Mouse (Mus musculus): ENCODE measurements around the gene 0610009B22Rik. TPM values are rescaled to one million over a fixed set of nuclear protein-coding genes. Genes with fewer than 3 reads are reported as not detected.
"Not testable (repeated sequence)": the region's sequence is repeated elsewhere in the genome, so short reads cannot be mapped to it uniquely, and the experiment has no call there.

The 0610009B22Rik gene
- polyA plus RNA-seq, 1 experiment: 45.7 TPM

DNA sequence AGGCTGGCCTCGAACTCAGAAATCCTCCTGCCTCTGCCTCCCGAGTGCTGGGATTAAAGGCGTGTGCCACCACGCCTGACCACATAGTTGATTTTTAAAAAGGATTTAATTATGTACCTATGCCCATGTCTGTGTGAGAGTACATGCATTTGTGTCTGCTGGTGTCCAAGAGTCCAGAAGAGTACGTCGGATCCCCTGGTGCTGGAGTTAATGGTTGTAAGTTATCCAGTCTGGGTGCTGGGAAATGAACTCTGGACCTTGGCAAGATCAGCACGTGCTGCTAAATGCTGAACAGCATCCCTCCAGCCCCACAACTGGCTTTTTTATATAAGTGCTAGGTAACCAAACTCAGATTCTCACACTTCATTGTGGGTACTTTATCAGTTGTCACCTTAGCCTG is 17.8 kb downstream of the 0610009B22Rik start:
- Histone ChIP-seq H3K9ac (ENCODE audit: low read depth, poor library complexity, severe bottlenecking) (no peak overlapping the region), H3K4me3 (ENCODE audit: low read depth, low read length) (no peak overlapping the region), H3K27ac (ENCODE audit: insufficient read depth, low read length) (no peak overlapping the region), H3K9me3 (replicated peaks; ENCODE audit: control insufficient read depth, insufficient read depth, low read length, poor library complexity, severe bottlenecking) (peaks cover 2% of the 10 kb centered on the region; the same call in 1 of the 2 replicates), H3K27me3 (ENCODE audit: control insufficient read depth, insufficient read depth, low read length, poor library complexity, severe bottlenecking) (no peaks in the 10 kb centered on the region), H3K36me3 (ENCODE audit: control insufficient read depth, insufficient read depth, low read length, poor library complexity, severe bottlenecking) (no peaks in the 10 kb centered on the region), H3K4me1 (ENCODE audit: control insufficient read depth, insufficient read depth, low read length) (no peaks in the 10 kb centered on the region)
- TF ChIP-seq POLR2A (IDR thresholded peaks at IDR 0.05; ENCODE audit: insufficient read depth, low read length): no peak
- no peak for TF ChIP-seq CTCF (IDR thresholded peaks at IDR 0.05; ENCODE audit: low read depth, low read length)
- TF ChIP-seq EP300 (IDR thresholded peaks at IDR 0.05; ENCODE audit: insufficient read depth, low read depth, low read length): no peak

GRCm38 (mm10) chr11:51664747-51665146 is 23.9 kb downstream of the 0610009B22Rik start:
- not testable (repeated sequence) for H3K27ac ChIP-seq (ENCODE audit: insufficient read depth, low read length)

GRCm38 (mm10) chr11:51662632-51663031 is 26.0 kb downstream of the 0610009B22Rik start:
- Histone ChIP-seq H3K9ac (ENCODE audit: low read depth, poor library complexity, severe bottlenecking) (no peak overlapping the region), H3K4me3 (ENCODE audit: low read depth, low read length) (no peak overlapping the region)
- TF ChIP-seq POLR2A (IDR thresholded peaks at IDR 0.05; ENCODE audit: insufficient read depth, low read length) (no peak), CTCF (IDR thresholded peaks at IDR 0.05; ENCODE audit: low read depth, low read length) (no peak), EP300 (IDR thresholded peaks at IDR 0.05; ENCODE audit: insufficient read depth, low read depth, low read length) (no peak)

More at GRCm38 (mm10) chr11:51664747-51665146, 23.9 kb downstream of the 0610009B22Rik start:
- not testable (repeated sequence) for H3K4me1 ChIP-seq (ENCODE audit: control insufficient read depth, insufficient read depth, low read length); H3K4me3 ChIP-seq (ENCODE audit: low read depth, low read length); H3K27me3 ChIP-seq (ENCODE audit: control insufficient read depth, insufficient read depth, low read length, poor library complexity, severe bottlenecking); H3K9me3 ChIP-seq (replicated peaks; ENCODE audit: control insufficient read depth, insufficient read depth, low read length, poor library complexity, severe bottlenecking); H3K36me3 ChIP-seq (ENCODE audit: control insufficient read depth, insufficient read depth, low read length, poor library complexity, severe bottlenecking); H3K9ac ChIP-seq (ENCODE audit: low read depth, poor library complexity, severe bottlenecking)

GRCm38 (mm10) chr11:51661867-51662365 is 26.8 kb downstream of the 0610009B22Rik start:
- H3K9ac ChIP-seq (ENCODE audit: low read depth, poor library complexity, severe bottlenecking): no peak overlapping the region
- H3K4me3 ChIP-seq (ENCODE audit: low read depth, low read length): no peak overlapping the region
- peaks cover 4% of the 10 kb centered on the region for H3K36me3 ChIP-seq (ENCODE audit: control insufficient read depth, insufficient read depth, low read length, poor library complexity, severe bottlenecking)
- H3K4me1 ChIP-seq (ENCODE audit: control insufficient read depth, insufficient read depth, low read length): no peaks in the 10 kb centered on the region
- 0 out of 2 replicates have a peak, but pooled peaks cover 2% of the 10 kb centered on the region for H3K9me3 ChIP-seq (replicated peaks; ENCODE audit: control insufficient read depth, insufficient read depth, low read length, poor library complexity, severe bottlenecking)
- no peak for TF ChIP-seq CTCF (IDR thresholded peaks at IDR 0.05; ENCODE audit: low read depth, low read length)
- TF ChIP-seq EP300 (IDR thresholded peaks at IDR 0.05; ENCODE audit: insufficient read depth, low read depth, low read length): no peak
- no peak for TF ChIP-seq POLR2A (IDR thresholded peaks at IDR 0.05; ENCODE audit: insufficient read depth, low read length)
- no peaks in the 10 kb centered on the region for H3K27me3 ChIP-seq (ENCODE audit: control insufficient read depth, insufficient read depth, low read length, poor library complexity, severe bottlenecking)
- no peak overlapping the region for H3K27ac ChIP-seq (ENCODE audit: insufficient read depth, low read length)

More at GRCm38 (mm10) chr11:51662632-51663031, 26.0 kb downstream of the 0610009B22Rik start:
- H3K36me3 ChIP-seq (ENCODE audit: control insufficient read depth, insufficient read depth, low read length, poor library complexity, severe bottlenecking): no peaks in the 10 kb centered on the region
- H3K27ac ChIP-seq (ENCODE audit: insufficient read depth, low read length): no peak overlapping the region
- H3K4me1 ChIP-seq (ENCODE audit: control insufficient read depth, insufficient read depth, low read length): no peaks in the 10 kb centered on the region
- H3K9me3 ChIP-seq (replicated peaks; ENCODE audit: control insufficient read depth, insufficient read depth, low read length, poor library complexity, severe bottlenecking): 0 out of 2 replicates have a peak, but pooled peaks cover 2% of the 10 kb centered on the region
- H3K27me3 ChIP-seq (ENCODE audit: control insufficient read depth, insufficient read depth, low read length, poor library complexity, severe bottlenecking): no peaks in the 10 kb centered on the region

GRCm38 (mm10) chr11:51658705-51659104 is 30.0 kb downstream of the 0610009B22Rik start:
- Histone ChIP-seq H3K4me3 (ENCODE audit: low read depth, low read length) (no peak overlapping the region), H3K27me3 (ENCODE audit: control insufficient read depth, insufficient read depth, low read length, poor library complexity, severe bottlenecking) (no peaks in the 10 kb centered on the region), H3K27ac (ENCODE audit: insufficient read depth, low read length) (peak overlapping the region; percentile 41), H3K9ac (ENCODE audit: low read depth, poor library complexity, severe bottlenecking) (no peak overlapping the region), H3K9me3 (replicated peaks; ENCODE audit: control insufficient read depth, insufficient read depth, low read length, poor library complexity, severe bottlenecking) (no peaks in the 10 kb centered on the region), H3K36me3 (ENCODE audit: control insufficient read depth, insufficient read depth, low read length, poor library complexity, severe bottlenecking) (peaks cover 33% of the 10 kb centered on the region), H3K4me1 (ENCODE audit: control insufficient read depth, insufficient read depth, low read length) (no peaks in the 10 kb centered on the region)
- TF ChIP-seq CTCF (IDR thresholded peaks at IDR 0.05; ENCODE audit: low read depth, low read length) (no peak), EP300 (IDR thresholded peaks at IDR 0.05; ENCODE audit: insufficient read depth, low read depth, low read length) (no peak), POLR2A (IDR thresholded peaks at IDR 0.05; ENCODE audit: insufficient read depth, low read length) (no peak)

DNA sequence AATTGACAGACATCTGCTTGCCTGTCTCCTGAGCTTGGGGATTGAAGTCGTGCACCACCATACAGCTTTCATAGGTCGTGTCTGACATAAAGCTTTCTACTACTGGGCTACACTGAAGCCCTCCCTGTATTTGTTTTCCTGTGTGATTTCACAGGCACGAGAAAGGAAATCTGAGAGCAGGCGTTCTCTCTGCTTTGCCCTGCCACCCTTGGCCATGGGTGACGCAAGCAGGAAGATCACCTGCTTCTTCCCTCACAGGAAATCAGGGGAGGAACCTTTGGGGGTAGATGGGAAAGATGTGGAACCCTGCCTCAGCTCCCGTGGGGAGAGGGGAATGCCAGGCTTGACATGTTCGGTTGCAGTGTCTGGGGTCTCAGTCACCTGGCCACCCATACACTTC is 30.4 kb downstream of the 0610009B22Rik start:
- Histone ChIP-seq H3K9ac (ENCODE audit: low read depth, poor library complexity, severe bottlenecking) (no peak overlapping the region), H3K36me3 (ENCODE audit: control insufficient read depth, insufficient read depth, low read length, poor library complexity, severe bottlenecking) (peaks cover 33% of the 10 kb centered on the region), H3K27ac (ENCODE audit: insufficient read depth, low read length) (peak overlapping the region; percentile 41)

More for the DNA sequence above, 30.4 kb downstream of the 0610009B22Rik start:
- no peaks in the 10 kb centered on the region for H3K27me3 ChIP-seq (ENCODE audit: control insufficient read depth, insufficient read depth, low read length, poor library complexity, severe bottlenecking)
- TF ChIP-seq EP300 (IDR thresholded peaks at IDR 0.05; ENCODE audit: insufficient read depth, low read depth, low read length): no peak
- no peak overlapping the region for H3K4me3 ChIP-seq (ENCODE audit: low read depth, low read length)
- H3K9me3 ChIP-seq (replicated peaks; ENCODE audit: control insufficient read depth, insufficient read depth, low read length, poor library complexity, severe bottlenecking): no peaks in the 10 kb centered on the region
- H3K4me1 ChIP-seq (ENCODE audit: control insufficient read depth, insufficient read depth, low read length): no peaks in the 10 kb centered on the region

All from ES-Bruce4 (cell line).